Mouse (Mus musculus) erythroblast, embryonic 14.5 days (primary cell): ENCODE results near the gene Olfr484.
"Not testable (repeated sequence)": the region's sequence is repeated elsewhere in the genome, so short reads cannot be mapped to it uniquely, and the experiment has no call there.

ENCODE experiments used
- GATA1 ChIP-seq: IDR thresholded peaks from 2 replicates; pipeline ENCODE4 v1.6.1; 2012; ENCODE audit warnings: low read length, inconsistent platforms, mixed read lengths
- TAL1 ChIP-seq: IDR thresholded peaks from 3 replicates; pipeline ENCODE4 v1.6.1; 2012; ENCODE audit warnings: low read length, inconsistent platforms, mixed read lengths

DNA sequence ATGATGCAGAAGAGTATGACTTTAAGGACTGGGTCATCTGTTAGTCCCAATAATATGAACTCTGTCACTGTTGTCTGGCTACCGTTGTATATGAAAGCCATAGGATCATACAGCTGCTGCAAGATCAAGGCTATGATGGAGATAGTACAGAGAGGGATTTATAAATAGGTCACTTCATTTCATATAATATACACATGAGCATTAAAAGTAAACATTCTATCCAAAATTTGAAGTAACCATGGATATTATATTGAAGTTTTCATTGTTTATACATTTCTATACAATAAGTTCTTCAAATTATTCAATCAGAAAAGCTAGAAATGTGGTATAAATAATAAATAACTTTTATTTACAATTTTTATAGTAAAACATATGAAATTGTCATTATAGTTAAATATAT is 45.4 kb upstream of the Olfr484 start, which contains the start of gene Olfr486:
- not testable (repeated sequence) for TF ChIP-seq GATA1, TAL1
